Mouse (Mus musculus) testis, adult 2 months (tissue): ENCODE data around the gene Xylt2. TPM values are rescaled to one million over a fixed set of nuclear protein-coding genes. Genes with fewer than 3 reads are reported as not detected.
"Not testable (repeated sequence)": the region's sequence is repeated elsewhere in the genome, so short reads cannot be mapped to it uniquely, and the experiment has no call there.

ENCODE experiments used
- H3K27ac ChIP-seq: fragments of 200-500 bp; 2 replicates; pipeline ENCODE4 v1.5.1; 2012; ENCODE audit warnings: low read depth, low read length; ENCODE audit not compliant: control insufficient read depth, insufficient read depth
- H3K27me3 ChIP-seq: fragments of 200-500 bp; 2 replicates; pipeline ENCODE4 v1.6.1; 2012; ENCODE audit warnings: mild to moderate bottlenecking, low read length, moderate library complexity; ENCODE audit not compliant: control insufficient read depth, insufficient read depth
- H3K36me3 ChIP-seq: fragments of 200-500 bp; 2 replicates; pipeline ENCODE4 v1.6.1; 2012; ENCODE audit warnings: mild to moderate bottlenecking, low read length; ENCODE audit not compliant: control insufficient read depth, insufficient read depth
- H3K4me1 ChIP-seq: fragments of 200-500 bp; 2 replicates; pipeline ENCODE4 v1.6.1; 2012; ENCODE audit warnings: low read length; ENCODE audit not compliant: control insufficient read depth, insufficient read depth
- H3K4me3 ChIP-seq: fragments of 200-500 bp; 2 replicates; pipeline ENCODE4 v1.5.1; 2012; ENCODE audit warnings: low read depth, mild to moderate bottlenecking, low read length, moderate library complexity, mixed read lengths; ENCODE audit not compliant: control insufficient read depth
- CTCF ChIP-seq: fragments of 200-500 bp; IDR thresholded peaks from 2 replicates; pipeline ENCODE4 v1.5.1; 2012; ENCODE audit warnings: low read depth, mild to moderate bottlenecking, inconsistent platforms, low read length, moderate library complexity; ENCODE audit not compliant: control insufficient read depth, insufficient read depth, insufficient replicate concordance
- POLR2A ChIP-seq: fragments of 200-500 bp; IDR thresholded peaks from 2 replicates; pipeline ENCODE4 v1.6.1; 2012; ENCODE audit warnings: low read depth, mild to moderate bottlenecking, inconsistent platforms, low read length, moderate library complexity; ENCODE audit not compliant: control insufficient read depth
- polyA plus RNA-seq: library from polyadenylated mRNA; depleted of rRNA; stranded (reverse); fragments of >200 nt; gene quantifications from 2 replicates; pipeline ENCODE4 v1.2.3, GENCODE M21; 2012

Gene Xylt2
- polyA plus RNA-seq, 1 experiment: 3.4 TPM

GRCm38 (mm10) chr11:94674984-94675383 is 2.3 kb downstream of the Xylt2 start:
- Histone ChIP-seq H3K36me3 (no peaks in the 10 kb centered on the region), H3K4me1 (peaks cover 12% of the 10 kb centered on the region), H3K27me3 (no peaks in the 10 kb centered on the region), H3K4me3 (no peak overlapping the region), H3K27ac (no peak overlapping the region)
- TF ChIP-seq CTCF (no peak), POLR2A (no peak)

- no peak overlapping the region for H3K27ac ChIP-seq
- H3K36me3 ChIP-seq: no peaks in the 10 kb centered on the region; the same call in none of the 2 replicates
- no peak for TF ChIP-seq CTCF
- TF ChIP-seq POLR2A: no peak
- no peak overlapping the region for H3K4me3 ChIP-seq
- H3K27me3 ChIP-seq: no peaks in the 10 kb centered on the region
- no peaks in the 10 kb centered on the region for H3K4me1 ChIP-seq
These were observed 12.0 kb downstream of the Xylt2 start for GRCm38 (mm10) chr11:94665281-94665680.

GRCm38 (mm10) chr11:94661344-94661743 is 16.0 kb downstream of the Xylt2 start:
- TF ChIP-seq CTCF (no peak), POLR2A (no peak)
- H3K36me3 ChIP-seq: no peaks in the 10 kb centered on the region; the same call in none of the 2 replicates

GRCm38 (mm10) chr11:94653663-94654436 is 23.5 kb downstream of the Xylt2 start, which contains the start of the genes Mrpl27 and Eme1:
Mrpl27 (plus strand) TSS chr11:94653767.
Eme1 (minus strand) TSS chr11:94653964.
- H3K36me3 ChIP-seq: no peaks in the 10 kb centered on the region; the same call in 1 of the 2 replicates
- H3K27ac ChIP-seq: peak within 1 kb of the TSS; percentile 95
- peak; percentile 57; the same call in 1 of the 2 replicates for TF ChIP-seq POLR2A
- no peak for TF ChIP-seq CTCF
- H3K4me3 ChIP-seq: peak within 1 kb of the TSS; percentile 97
- H3K4me1 ChIP-seq: no peaks in the 10 kb centered on the region
- H3K27me3 ChIP-seq: no peaks in the 10 kb centered on the region

More at GRCm38 (mm10) chr11:94661344-94661743, 16.0 kb downstream of the Xylt2 start:
- Histone ChIP-seq H3K4me1 (no peaks in the 10 kb centered on the region), H3K27ac (no peak overlapping the region), H3K4me3 (no peak overlapping the region), H3K27me3 (no peaks in the 10 kb centered on the region)

GRCm38 (mm10) chr11:94652973-94653372 is 24.3 kb downstream of the Xylt2 start:
- no peaks in the 10 kb centered on the region for H3K27me3 ChIP-seq
- no peaks in the 10 kb centered on the region; the same call in 1 of the 2 replicates for H3K36me3 ChIP-seq
- no peak for TF ChIP-seq CTCF
- TF ChIP-seq POLR2A: no peak
- H3K4me1 ChIP-seq: no peaks in the 10 kb centered on the region
- H3K4me3 ChIP-seq: no peak overlapping the region; the same call in 1 of the 2 replicates
- H3K27ac ChIP-seq: no peak overlapping the region

GRCm38 (mm10) chr11:94651241-94651640 is 26.1 kb downstream of the Xylt2 start:
- not testable (repeated sequence) for H3K4me1 ChIP-seq, H3K27me3 ChIP-seq, H3K27ac ChIP-seq, H3K4me3 ChIP-seq, H3K36me3 ChIP-seq

GRCm38 (mm10) chr11:94646457-94646856 is 30.9 kb downstream of the Xylt2 start:
- TF ChIP-seq POLR2A (no peak), CTCF (no peak)
- Histone ChIP-seq H3K27me3 (no peaks in the 10 kb centered on the region), H3K4me3 (no peak overlapping the region), H3K27ac (no peak overlapping the region), H3K36me3 (peaks cover 3% of the 10 kb centered on the region), H3K4me1 (no peaks in the 10 kb centered on the region)
